Mouse (Mus musculus) intestine, embryonic 16.5 days (tissue): ENCODE data around the gene Mmp25. TPM values are rescaled to one million over a fixed set of nuclear protein-coding genes. Genes with fewer than 3 reads are reported as not detected.
A peak's percentile ranks its signal among the peaks of the same experiment; 100 is the strongest.

ENCODE experiments used
- ATAC-seq: fragments of 200-750 bp; cut with Nextera tagmentation; 2 replicates; pipeline ENCODE4 v1.8.0; 2017; ENCODE audit warnings: moderate TSS enrichment, moderate library complexity
- H3K27ac ChIP-seq: fragments of 300-500 bp; sonication (generic); 2 replicates; pipeline ENCODE4 v1.5.1; 2014; ENCODE audit warnings: mild to moderate bottlenecking, low read length
- H3K27me3 ChIP-seq: fragments of 300-500 bp; sonication (generic); replicated peaks from 2 replicates; pipeline ENCODE4 v1.6.1; 2014; ENCODE audit warnings: low read length, control low read depth, mixed read lengths; ENCODE audit not compliant: control insufficient read depth, insufficient read depth
- H3K36me3 ChIP-seq: fragments of 300-500 bp; sonication (generic); 2 replicates; pipeline ENCODE4 v1.6.1; 2014; ENCODE audit warnings: low read length, control low read depth; ENCODE audit not compliant: control insufficient read depth, insufficient read depth
- H3K4me1 ChIP-seq: fragments of 300-500 bp; sonication (generic); 2 replicates; pipeline ENCODE4 v1.6.1; 2014; ENCODE audit warnings: low read length, control low read depth, mixed read lengths; ENCODE audit not compliant: control insufficient read depth, insufficient read depth
- H3K4me2 ChIP-seq: fragments of 300-500 bp; sonication (generic); 2 replicates; pipeline ENCODE4 v1.6.1; 2014; ENCODE audit warnings: low read depth, low read length, control low read depth
- H3K4me3 ChIP-seq: fragments of 300-500 bp; sonication (generic); 2 replicates; pipeline ENCODE4 v1.5.1; 2014; ENCODE audit warnings: mild to moderate bottlenecking, low read length
- H3K9ac ChIP-seq: fragments of 300-500 bp; sonication (generic); 2 replicates; pipeline ENCODE4 v1.6.1; 2014; ENCODE audit warnings: low read depth, low read length
- H3K9me3 ChIP-seq: fragments of 300-500 bp; sonication (generic); 2 replicates; pipeline ENCODE4 v1.6.1; 2016; ENCODE audit warnings: low read length, control low read depth; ENCODE audit not compliant: control insufficient read depth
- WGBS: fragments of 180-500 bp; shearing (Covaris S2); extraction: QIAGEN DNeasy Blood & Tissue Kit; methylation state at CpG from one replicate; pipeline ENCODE4 v1.1.7; 2014; 5-methylcytosine and 5-hydroxymethylcytosine counted together
- polyA plus RNA-seq: library from polyadenylated mRNA; unstranded; fragments of >200 nt; fragmentation: Nextera tagmentation; extraction: Ambion mirVana; gene quantifications from 2 replicates; pipeline ENCODE4 v1.2.1, GENCODE M21; 2015

The Mmp25 gene
- polyA plus RNA-seq, 1 experiment from 2014 or later: 0.70 TPM

- Histone ChIP-seq H3K27ac (no peak overlapping the region), H3K4me1 (peaks cover 29% of the 10 kb centered on the region), H3K9me3 (no peaks in the 10 kb centered on the region), H3K36me3 (peaks cover 14% of the 10 kb centered on the region), H3K4me2 (no peak overlapping the region), H3K4me3 (no peak overlapping the region), H3K27me3 (no peaks in the 10 kb centered on the region), H3K9ac (no peak overlapping the region)
- WGBS: 93% methylated on average over 3 of the region's 3 CpGs
- no peak for ATAC-seq
Measured at GRCm38 (mm10) chr17:23671519-23671918, 26.4 kb upstream of the Mmp25 start.

DNA sequence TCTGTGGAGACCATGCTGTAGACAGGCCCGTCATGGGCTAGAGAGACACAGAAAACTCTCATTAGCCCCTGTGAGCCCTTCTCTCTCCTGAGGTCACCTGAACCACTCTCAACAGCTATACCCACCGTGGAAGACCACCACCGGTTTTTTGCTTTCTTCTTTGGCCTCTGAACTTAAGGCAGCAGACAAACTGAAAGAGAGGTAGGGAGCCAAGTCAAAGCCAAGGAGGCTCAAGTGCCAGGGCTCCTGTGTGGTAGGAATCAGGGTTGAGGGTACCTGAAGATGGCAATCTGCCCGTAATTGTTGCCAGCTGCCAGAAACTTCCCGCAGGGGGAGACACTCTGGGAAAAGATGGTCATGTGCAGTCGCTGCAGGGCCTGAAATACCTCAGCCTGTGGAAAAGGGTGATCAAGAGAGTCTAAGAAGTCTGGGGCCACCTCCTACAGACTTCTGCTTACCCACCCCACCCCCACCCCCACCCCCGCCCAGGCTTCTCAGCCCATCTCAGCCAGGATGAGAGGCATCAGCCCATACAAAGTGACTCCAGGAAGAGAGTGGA, 25.5 kb upstream of the Mmp25 start:
- Histone ChIP-seq H3K4me2 (no peak overlapping the region), H3K4me3 (no peak overlapping the region), H3K9me3 (no peaks in the 10 kb centered on the region), H3K27ac (no peak overlapping the region), H3K9ac (no peak overlapping the region), H3K4me1 (peaks cover 20% of the 10 kb centered on the region), H3K36me3 (peaks cover 14% of the 10 kb centered on the region), H3K27me3 (no peaks in the 10 kb centered on the region)
- 91% methylated on average over 7 of the region's 7 CpGs for WGBS
- no peak for ATAC-seq

DNA sequence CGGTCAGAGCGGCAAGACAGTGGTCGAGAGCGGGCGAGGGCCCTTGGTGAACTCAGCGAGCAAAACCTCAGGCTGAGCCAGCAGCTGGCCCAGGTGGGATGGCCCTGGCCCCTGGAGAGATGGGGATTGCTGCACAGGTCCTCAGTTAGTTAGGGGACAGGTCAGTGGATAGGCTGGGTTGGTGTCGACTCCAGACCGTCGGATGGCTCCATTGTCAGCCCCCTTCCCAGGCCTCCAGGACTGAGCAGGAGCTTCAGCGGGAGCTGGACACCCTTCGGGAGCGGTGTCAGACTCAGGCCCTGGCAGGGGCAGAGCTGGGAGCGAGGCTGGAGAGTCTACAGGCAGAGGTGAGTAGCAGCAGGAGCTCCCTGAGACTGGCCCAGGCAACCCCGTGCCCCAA, 20.4 kb upstream of the Mmp25 start:
- Histone ChIP-seq H3K9ac (no peak overlapping the region), H3K36me3 (peaks cover 14% of the 10 kb centered on the region), H3K27ac (no peak overlapping the region), H3K4me1 (no peaks in the 10 kb centered on the region), H3K9me3 (no peaks in the 10 kb centered on the region), H3K4me3 (no peak overlapping the region), H3K27me3 (peaks cover 9% of the 10 kb centered on the region), H3K4me2 (no peak overlapping the region)
- no peak for ATAC-seq
- WGBS: 82% methylated on average over 14 of the region's 14 CpGs

- 15% methylated on average over 5 of the region's 5 CpGs for WGBS
- no peaks in the 10 kb centered on the region for H3K9me3 ChIP-seq
- H3K36me3 ChIP-seq: peaks cover 6% of the 10 kb centered on the region
- no peak overlapping the region for H3K4me2 ChIP-seq
- H3K9ac ChIP-seq: no peak overlapping the region
- ATAC-seq: peak; percentile 68
- H3K27ac ChIP-seq: no peak overlapping the region
- H3K4me1 ChIP-seq: no peaks in the 10 kb centered on the region
- H3K4me3 ChIP-seq: no peak overlapping the region
- peaks cover 13% of the 10 kb centered on the region for H3K27me3 ChIP-seq
Measured at GRCm38 (mm10) chr17:23664556-23665021, 19.5 kb upstream of the Mmp25 start.

GRCm38 (mm10) chr17:23661526-23661925, 16.4 kb upstream of the Mmp25 start:
- 3% methylated on average over 9 of the region's 9 CpGs for WGBS
- peaks cover 13% of the 10 kb centered on the region for H3K27me3 ChIP-seq
- H3K4me2 ChIP-seq: no peak overlapping the region
- no peak overlapping the region for H3K27ac ChIP-seq
- H3K9me3 ChIP-seq: no peaks in the 10 kb centered on the region
- H3K36me3 ChIP-seq: no peaks in the 10 kb centered on the region
- H3K4me1 ChIP-seq: no peaks in the 10 kb centered on the region
- H3K9ac ChIP-seq: no peak overlapping the region
- ATAC-seq: no peak
- no peak overlapping the region for H3K4me3 ChIP-seq

GRCm38 (mm10) chr17:23660876-23661200, 15.8 kb upstream of the Mmp25 start:
- Histone ChIP-seq H3K4me1 (no peaks in the 10 kb centered on the region), H3K27ac (no peak overlapping the region), H3K36me3 (no peaks in the 10 kb centered on the region), H3K4me2 (peak overlapping the region; percentile 63), H3K4me3 (peak overlapping the region; percentile 48), H3K9me3 (no peaks in the 10 kb centered on the region), H3K9ac (peak overlapping the region; percentile 41; the same call in 1 of the 2 replicates), H3K27me3 (peaks cover 13% of the 10 kb centered on the region)
- ATAC-seq: peak; percentile 55
- WGBS: 3% methylated on average over 14 of the region's 14 CpGs

DNA sequence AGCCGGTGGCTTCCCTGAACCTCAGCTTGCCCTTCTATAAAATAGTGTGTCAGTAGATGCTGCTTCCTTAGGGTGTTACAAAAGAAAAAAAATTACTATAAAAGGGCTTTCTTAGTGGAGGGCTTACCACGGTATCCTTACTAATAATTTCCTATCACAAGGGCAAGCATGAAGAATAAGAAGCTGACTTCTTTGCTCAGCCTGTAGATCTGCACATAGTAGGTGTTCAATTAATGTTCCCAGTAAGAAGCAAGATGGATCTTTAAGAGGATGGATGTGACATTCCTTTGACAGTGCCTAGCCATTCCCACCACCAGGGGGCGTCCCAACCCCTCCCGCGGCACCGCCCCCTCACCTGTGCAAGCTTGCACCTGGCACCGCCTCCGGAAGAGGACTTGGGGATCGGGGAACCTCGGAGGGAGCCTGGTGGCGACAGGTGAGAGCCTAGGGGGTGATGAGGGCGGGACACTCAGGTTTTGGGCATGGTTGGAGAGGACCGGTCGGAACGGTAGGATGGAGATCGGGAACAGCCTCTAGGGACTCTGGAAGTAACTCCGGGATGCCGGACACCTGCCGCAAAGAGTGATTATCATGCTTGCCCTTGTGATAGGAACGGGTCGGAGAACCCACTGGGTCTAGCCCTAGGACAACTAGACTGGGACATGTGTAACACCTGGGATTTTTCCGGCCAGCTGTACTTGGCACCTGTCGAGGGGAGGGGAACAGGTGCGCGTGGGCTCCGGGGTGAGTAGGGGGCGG, 15.2 kb upstream of the Mmp25 start, which contains the start of gene Bicdl2:
Bicdl2 (plus strand) TSS at position 390 of the 759 bp plus-strand sequence.
- peak; percentile 75 for ATAC-seq
- Histone ChIP-seq H3K27me3 (peaks cover 13% of the 10 kb centered on the region), H3K36me3 (no peaks in the 10 kb centered on the region), H3K4me1 (no peaks in the 10 kb centered on the region), H3K9ac (peak within 1 kb of the TSS; percentile 41; the same call in 1 of the 2 replicates), H3K4me3 (peak within 1 kb of the TSS; percentile 48), H3K27ac (no peak within 1 kb of the TSS), H3K4me2 (peak within 1 kb of the TSS; percentile 63), H3K9me3 (no peaks in the 10 kb centered on the region)
- 5% methylated on average over 27 of the region's 27 CpGs for WGBS

DNA sequence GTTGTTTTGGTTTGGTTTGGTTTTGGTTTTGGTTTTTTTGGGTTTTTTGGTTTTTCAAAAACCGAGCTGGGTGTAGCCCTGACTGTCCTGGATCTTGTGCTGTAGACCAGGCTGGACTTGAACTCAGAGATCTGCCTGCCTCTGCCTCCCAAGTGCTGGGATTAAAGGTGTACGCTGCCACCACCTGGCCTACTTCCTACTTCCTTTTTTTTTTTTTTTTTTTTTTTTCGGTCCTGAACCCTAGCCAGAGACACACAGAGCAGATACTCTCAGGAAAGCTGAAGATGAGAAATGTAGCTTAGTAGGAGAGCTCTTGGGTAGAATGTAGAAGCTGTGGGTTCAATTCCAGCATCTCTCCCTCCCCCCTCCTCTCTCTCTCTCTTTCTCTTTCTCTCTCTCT, 13.4 kb upstream of the Mmp25 start:
- H3K27me3 ChIP-seq: peaks cover 13% of the 10 kb centered on the region

GRCm38 (mm10) chr17:23654410-23654809, 9.3 kb upstream of the Mmp25 start:
- Histone ChIP-seq H3K4me3 (no peak overlapping the region), H3K4me1 (no peaks in the 10 kb centered on the region), H3K27me3 (no peaks in the 10 kb centered on the region; the same call in 1 of the 2 replicates), H3K27ac (no peak overlapping the region), H3K36me3 (no peaks in the 10 kb centered on the region), H3K9ac (no peak overlapping the region), H3K4me2 (no peak overlapping the region), H3K9me3 (no peaks in the 10 kb centered on the region)
- WGBS: 57% methylated on average over 2 of the region's 2 CpGs
- ATAC-seq: no peak

More for the DNA sequence above, 13.4 kb upstream of the Mmp25 start:
- H3K4me1 ChIP-seq: no peaks in the 10 kb centered on the region
- H3K36me3 ChIP-seq: no peaks in the 10 kb centered on the region
- ATAC-seq: no peak
- H3K9ac ChIP-seq: no peak overlapping the region
- H3K4me3 ChIP-seq: no peak overlapping the region
- no peaks in the 10 kb centered on the region for H3K9me3 ChIP-seq
- WGBS: 81% methylated on average over 3 of the region's 3 CpGs
- no peak overlapping the region for H3K4me2 ChIP-seq
- H3K27ac ChIP-seq: no peak overlapping the region
